Mouse (Mus musculus) stomach, postnatal 0 days (tissue): ENCODE measurements at regions not wholly inside any gene's neighbourhood (a gene's known extent, or its start where the extent isn't known, plus 50 kb on each side); places are given as distances from the start of the nearest gene placed in this dataset.

ENCODE experiments used
- CTCF ChIP-seq: IDR thresholded peaks from 2 replicates; pipeline ENCODE4 v1.5.1; 2016; ENCODE audit warnings: antibody characterized with exemption, low read depth, mild to moderate bottlenecking, moderate library complexity
- EP300 ChIP-seq: optimal IDR thresholded peaks from 2 replicates; pipeline ENCODE3; 2016; ENCODE audit warnings: antibody characterized with exemption

DNA sequence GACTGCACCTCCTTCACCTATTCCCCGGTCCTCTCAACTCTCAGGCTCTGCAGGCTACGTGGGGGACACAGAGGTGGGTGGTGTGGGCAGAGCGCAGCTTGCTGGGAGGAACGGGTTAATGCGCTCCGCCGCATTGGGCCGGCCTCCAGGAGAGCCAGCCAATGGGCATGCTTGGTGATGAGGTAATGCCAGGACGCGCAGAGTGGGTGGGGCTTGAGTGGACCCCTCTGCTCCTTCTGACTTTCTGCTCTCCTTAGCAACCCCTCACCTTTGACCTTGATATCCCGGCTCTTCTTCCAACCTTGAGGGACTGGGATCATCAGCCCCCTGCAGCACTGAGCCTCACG is 85.2 kb downstream of the 1700001O22Rik start:
- peak; percentile 28; the same call in 1 of the 2 replicates for TF ChIP-seq CTCF
- no peak for TF ChIP-seq EP300
